Mouse (Mus musculus) liver, embryonic 15.5 days (tissue): ENCODE data around the gene Kazn. TPM values are rescaled to one million over a fixed set of nuclear protein-coding genes. Genes with fewer than 3 reads are reported as not detected.

Experiments
- ATAC-seq: fragments of 200-750 bp; cut with Nextera tagmentation; 2 replicates; pipeline ENCODE4 v1.8.0; 2017; ENCODE audit warnings: moderate number of reproducible peaks, mild to moderate bottlenecking, moderate library complexity; ENCODE audit not compliant: insufficient read depth
- H3K27ac ChIP-seq: fragments of 300-500 bp; sonication (generic); replicated peaks from 2 replicates; pipeline ENCODE4 v1.5.1; 2015; ENCODE audit warnings: mild to moderate bottlenecking, inconsistent platforms
- H3K27me3 ChIP-seq: fragments of 300-500 bp; sonication (generic); 2 replicates; pipeline ENCODE4 v1.6.1; 2015; ENCODE audit warnings: mild to moderate bottlenecking, inconsistent platforms
- H3K36me3 ChIP-seq: fragments of 300-500 bp; sonication (generic); replicated peaks from 2 replicates; pipeline ENCODE4 v1.6.1; 2015; ENCODE audit warnings: moderate library complexity, mild to moderate bottlenecking, inconsistent platforms
- H3K4me1 ChIP-seq: fragments of 300-500 bp; sonication (generic); replicated peaks from 2 replicates; pipeline ENCODE4 v1.6.1; 2015; ENCODE audit warnings: inconsistent platforms
- H3K4me2 ChIP-seq: fragments of 300-500 bp; sonication (generic); 2 replicates; pipeline ENCODE4 v1.6.1; 2015; ENCODE audit warnings: moderate library complexity, mild to moderate bottlenecking, inconsistent platforms
- H3K4me3 ChIP-seq: fragments of 300-500 bp; sonication (generic); replicated peaks from 2 replicates; pipeline ENCODE4 v1.5.1; 2015; ENCODE audit warnings: mild to moderate bottlenecking, inconsistent platforms
- H3K9ac ChIP-seq: fragments of 300-500 bp; sonication (generic); 2 replicates; pipeline ENCODE4 v1.6.1; 2015; ENCODE audit warnings: moderate library complexity, mild to moderate bottlenecking, inconsistent platforms
- H3K9me3 ChIP-seq: fragments of 300-500 bp; sonication (generic); replicated peaks from 2 replicates; pipeline ENCODE4 v1.6.1; 2016; ENCODE audit warnings: inconsistent platforms
- WGBS: fragments of 180-500 bp; shearing (Covaris S2); methylation state at CpG from one replicate; pipeline ENCODE4 v1.1.7; 2015; ENCODE audit warnings: mixed read lengths; ENCODE audit not compliant: insufficient replicate concordance; 5-methylcytosine and 5-hydroxymethylcytosine counted together
- polyA plus RNA-seq: library from polyadenylated mRNA; unstranded; fragments of >200 nt; fragmentation: Nextera tagmentation; extraction: Ambion mirVana; gene quantifications from 2 replicates; pipeline ENCODE4 v1.2.1, GENCODE M21; 2015

Kazn gene
- polyA plus RNA-seq = 0.62 and 0.70 TPM in 2 replicates

- peak within 1 kb of the TSS; percentile 59 for H3K4me3 ChIP-seq
- peaks cover 34% of the 10 kb centered on the region for H3K27me3 ChIP-seq
- ATAC-seq = peak; percentile 67
- no peak within 1 kb of the TSS for H3K27ac ChIP-seq
- 9% methylated on average over 46 of the region's 46 CpGs for WGBS
- peaks cover 11% of the 10 kb centered on the region; the same call in 1 of the 2 replicates for H3K4me1 ChIP-seq
- H3K9me3 ChIP-seq = no peaks in the 10 kb centered on the region
- no peaks in the 10 kb centered on the region for H3K36me3 ChIP-seq
- H3K4me2 ChIP-seq = peak within 1 kb of the TSS; percentile 77
- no peak within 1 kb of the TSS for H3K9ac ChIP-seq
Observed at GRCm38 (mm10) chr4:142239240-142240126, at the start of gene Kazn. Gene Kazn, minus strand, starts transcription at chr4:142239401.

DNA sequence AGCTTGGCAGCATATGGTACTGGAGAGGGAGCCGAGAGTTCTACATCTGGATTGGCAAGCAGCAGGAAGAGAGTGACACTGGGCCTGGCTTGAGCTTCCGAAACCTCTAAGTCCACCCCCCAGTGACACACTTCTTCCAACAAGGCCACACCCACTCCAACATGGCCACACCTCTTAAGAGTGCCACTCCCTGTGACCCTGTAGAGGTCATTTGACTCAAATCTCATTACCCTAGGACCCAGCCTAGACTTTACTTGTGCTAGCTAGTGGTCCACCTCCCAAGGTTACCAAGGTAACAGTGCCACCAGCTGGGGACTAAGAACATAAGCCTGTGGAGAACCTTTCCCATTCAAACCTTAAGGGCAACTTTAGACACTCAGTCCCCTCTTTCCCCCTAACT, 46.3 kb upstream of the Kazn start:
- WGBS = 67% methylated on average over 2 of the region's 2 CpGs
- no peak for ATAC-seq

GRCm38 (mm10) chr4:142283867-142284266, 44.7 kb upstream of the Kazn start:
- H3K4me2 ChIP-seq = no peak overlapping the region
- H3K9ac ChIP-seq = no peak overlapping the region
- no peaks in the 10 kb centered on the region for H3K36me3 ChIP-seq
- H3K4me1 ChIP-seq = no peaks in the 10 kb centered on the region
- no peak overlapping the region for H3K27ac ChIP-seq
- no peaks in the 10 kb centered on the region for H3K9me3 ChIP-seq
- WGBS = 78% methylated on average over 5 of the region's 5 CpGs
- no peak for ATAC-seq
- no peak overlapping the region for H3K4me3 ChIP-seq
- no peaks in the 10 kb centered on the region for H3K27me3 ChIP-seq

More for the DNA sequence above, 46.3 kb upstream of the Kazn start:
- Histone ChIP-seq H3K27ac (no peak overlapping the region), H3K36me3 (no peaks in the 10 kb centered on the region), H3K4me3 (no peak overlapping the region), H3K9ac (no peak overlapping the region), H3K27me3 (no peaks in the 10 kb centered on the region), H3K9me3 (no peaks in the 10 kb centered on the region), H3K4me1 (no peaks in the 10 kb centered on the region), H3K4me2 (no peak overlapping the region)

DNA sequence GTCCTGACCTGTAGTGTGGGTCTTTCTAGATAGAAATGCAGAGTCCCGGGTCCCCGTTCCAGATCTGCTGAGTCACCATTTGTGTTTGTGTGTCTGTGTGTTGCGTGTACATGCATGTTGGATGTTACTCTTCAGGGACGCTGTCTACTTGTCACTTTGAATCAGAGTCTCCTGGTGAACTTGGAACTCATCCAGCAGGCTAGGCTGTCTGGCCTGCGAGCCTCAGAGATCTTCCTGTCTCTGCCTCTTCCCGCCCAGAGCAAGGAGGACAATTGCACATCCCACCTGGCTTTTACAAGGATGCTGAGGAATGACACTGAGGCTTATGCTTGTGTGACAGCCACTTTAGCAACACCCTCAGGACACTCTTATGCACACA, 39.0 kb upstream of the Kazn start:
- H3K9me3 ChIP-seq = no peaks in the 10 kb centered on the region

GRCm38 (mm10) chr4:142277481-142278196, 38.4 kb upstream of the Kazn start:
- Histone ChIP-seq H3K4me2 (no peak overlapping the region), H3K4me3 (no peak overlapping the region), H3K9me3 (no peaks in the 10 kb centered on the region), H3K4me1 (no peaks in the 10 kb centered on the region), H3K27me3 (no peaks in the 10 kb centered on the region), H3K36me3 (no peaks in the 10 kb centered on the region), H3K9ac (no peak overlapping the region), H3K27ac (no peak overlapping the region)
- ATAC-seq = no peak
- 32% methylated on average over 20 of the region's 20 CpGs for WGBS

More for the DNA sequence above, 39.0 kb upstream of the Kazn start:
- H3K27me3 ChIP-seq = no peaks in the 10 kb centered on the region
- no peak overlapping the region for H3K27ac ChIP-seq
- H3K36me3 ChIP-seq = no peaks in the 10 kb centered on the region
- H3K4me1 ChIP-seq = no peaks in the 10 kb centered on the region
- no peak overlapping the region for H3K4me2 ChIP-seq
- no peak overlapping the region for H3K9ac ChIP-seq
- ATAC-seq = no peak
- 69% methylated on average over 6 of the region's 6 CpGs for WGBS
- no peak overlapping the region for H3K4me3 ChIP-seq

- no peak overlapping the region for H3K9ac ChIP-seq
- no peaks in the 10 kb centered on the region for H3K9me3 ChIP-seq
- H3K4me2 ChIP-seq = no peak overlapping the region
- H3K4me1 ChIP-seq = no peaks in the 10 kb centered on the region
- H3K36me3 ChIP-seq = no peaks in the 10 kb centered on the region
- WGBS = 31% methylated on average over 2 of the region's 2 CpGs
- H3K4me3 ChIP-seq = no peak overlapping the region
- no peak for ATAC-seq
- no peak overlapping the region for H3K27ac ChIP-seq
- no peaks in the 10 kb centered on the region for H3K27me3 ChIP-seq
Observed at GRCm38 (mm10) chr4:142275242-142275641, 36.0 kb upstream of the Kazn start.

GRCm38 (mm10) chr4:142274441-142275234, 35.4 kb upstream of the Kazn start:
- H3K9ac ChIP-seq = no peak overlapping the region
- ATAC-seq = no peak
- H3K4me3 ChIP-seq = no peak overlapping the region
- WGBS = 52% methylated on average over 11 of the region's 11 CpGs
- H3K36me3 ChIP-seq = no peaks in the 10 kb centered on the region
- no peaks in the 10 kb centered on the region for H3K9me3 ChIP-seq
- no peaks in the 10 kb centered on the region for H3K27me3 ChIP-seq
- H3K27ac ChIP-seq = no peak overlapping the region
- H3K4me1 ChIP-seq = no peaks in the 10 kb centered on the region
- H3K4me2 ChIP-seq = no peak overlapping the region

DNA sequence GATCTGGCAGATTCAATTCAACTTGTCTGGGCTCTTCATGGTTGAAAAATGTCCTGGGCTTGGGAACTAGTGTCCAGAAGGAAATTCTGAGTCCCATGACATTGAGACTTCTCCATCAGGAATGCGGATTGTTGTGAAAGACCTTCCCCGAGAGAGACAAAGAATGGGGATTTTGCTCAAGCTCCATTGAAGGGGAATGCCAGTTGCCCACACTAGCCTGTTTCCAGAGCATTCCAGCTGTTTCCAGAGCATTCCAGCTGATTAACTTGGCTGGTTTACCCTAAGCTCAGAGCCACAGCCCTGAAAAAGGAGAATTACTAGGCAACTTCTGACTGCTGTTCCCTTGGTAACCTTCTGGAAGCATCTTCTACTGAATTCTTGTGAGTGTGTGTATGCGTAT, 32.3 kb upstream of the Kazn start:
- Histone ChIP-seq H3K4me3 (no peak overlapping the region), H3K27me3 (no peaks in the 10 kb centered on the region), H3K36me3 (no peaks in the 10 kb centered on the region), H3K9me3 (no peaks in the 10 kb centered on the region), H3K9ac (no peak overlapping the region), H3K27ac (no peak overlapping the region), H3K4me2 (no peak overlapping the region), H3K4me1 (no peaks in the 10 kb centered on the region)
- WGBS = 63% methylated on average over 3 of the region's 3 CpGs
- ATAC-seq = no peak

- no peak for ATAC-seq
- Histone ChIP-seq H3K27me3 (no peaks in the 10 kb centered on the region), H3K4me3 (no peak overlapping the region), H3K27ac (no peak overlapping the region), H3K9me3 (no peaks in the 10 kb centered on the region), H3K4me2 (no peak overlapping the region), H3K4me1 (no peaks in the 10 kb centered on the region), H3K9ac (no peak overlapping the region), H3K36me3 (no peaks in the 10 kb centered on the region)
- 66% methylated on average over 4 of the region's 4 CpGs for WGBS
Observed at GRCm38 (mm10) chr4:142267832-142268231, 28.6 kb upstream of the Kazn start.

DNA sequence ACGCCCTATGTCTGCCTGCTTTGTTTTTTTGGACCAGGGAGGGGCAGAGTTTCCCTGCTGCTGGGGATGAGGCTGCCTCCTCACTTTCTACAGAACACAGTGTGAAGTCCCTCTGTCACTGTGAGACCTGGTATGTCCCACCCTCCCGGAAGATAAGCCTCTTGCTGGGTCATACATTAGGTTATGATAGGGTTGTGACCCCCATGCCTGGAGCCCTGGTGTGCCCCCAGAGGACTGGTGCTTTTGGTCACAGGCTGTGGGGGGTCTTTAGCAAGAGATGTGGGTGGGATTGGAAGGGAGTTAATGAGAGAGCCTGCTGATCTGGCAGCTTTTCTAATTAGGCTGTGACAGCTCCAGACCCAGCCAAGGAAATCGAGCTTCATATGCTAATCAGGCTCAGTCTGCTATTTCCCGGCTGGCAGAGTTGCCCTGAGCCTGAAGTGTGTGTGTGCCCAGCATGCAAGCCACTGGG, 28.2 kb upstream of the Kazn start:
- Histone ChIP-seq H3K4me3 (no peak overlapping the region), H3K9ac (no peak overlapping the region), H3K4me1 (no peaks in the 10 kb centered on the region), H3K9me3 (no peaks in the 10 kb centered on the region), H3K4me2 (no peak overlapping the region), H3K27me3 (no peaks in the 10 kb centered on the region), H3K36me3 (no peaks in the 10 kb centered on the region), H3K27ac (no peak overlapping the region)
- 26% methylated on average over 4 of the region's 4 CpGs for WGBS
- no peak for ATAC-seq

DNA sequence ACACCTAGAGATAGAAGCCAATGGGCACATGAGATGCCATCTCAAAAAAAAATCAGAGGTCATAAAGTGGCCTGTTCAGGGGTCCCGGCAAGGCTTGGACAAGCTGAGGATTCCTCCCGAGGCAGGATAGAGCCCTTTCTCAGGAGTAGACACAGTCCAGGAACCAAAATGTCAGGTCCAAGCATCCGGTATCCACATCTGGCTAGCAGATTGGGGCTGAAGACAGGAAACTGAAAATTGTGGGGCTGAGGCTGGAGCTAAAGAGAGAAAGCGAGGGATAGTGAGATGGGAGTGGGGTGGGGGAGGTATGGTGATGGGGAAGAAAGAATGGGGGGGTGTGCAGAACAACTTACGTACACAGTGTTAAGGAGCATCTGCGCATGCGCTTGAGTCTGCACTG, 25.1 kb upstream of the Kazn start:
- WGBS = 77% methylated on average over 7 of the region's 7 CpGs
- no peaks in the 10 kb centered on the region for H3K9me3 ChIP-seq

More for the DNA sequence above, 25.1 kb upstream of the Kazn start:
- Histone ChIP-seq H3K4me2 (no peak overlapping the region), H3K9ac (no peak overlapping the region), H3K27ac (no peak overlapping the region), H3K4me3 (no peak overlapping the region), H3K27me3 (no peaks in the 10 kb centered on the region), H3K36me3 (no peaks in the 10 kb centered on the region), H3K4me1 (no peaks in the 10 kb centered on the region)
- no peak for ATAC-seq
